Mouse (Mus musculus): ENCODE results near the gene Rsph3b.

Gene Rsph3b

GRCm38 (mm10) chr17:6865580-6865979 is 82.9 kb downstream of the Rsph3b start:
- no peak for DNase-seq (ENCODE audit: low read depth, low spot score)

DNA sequence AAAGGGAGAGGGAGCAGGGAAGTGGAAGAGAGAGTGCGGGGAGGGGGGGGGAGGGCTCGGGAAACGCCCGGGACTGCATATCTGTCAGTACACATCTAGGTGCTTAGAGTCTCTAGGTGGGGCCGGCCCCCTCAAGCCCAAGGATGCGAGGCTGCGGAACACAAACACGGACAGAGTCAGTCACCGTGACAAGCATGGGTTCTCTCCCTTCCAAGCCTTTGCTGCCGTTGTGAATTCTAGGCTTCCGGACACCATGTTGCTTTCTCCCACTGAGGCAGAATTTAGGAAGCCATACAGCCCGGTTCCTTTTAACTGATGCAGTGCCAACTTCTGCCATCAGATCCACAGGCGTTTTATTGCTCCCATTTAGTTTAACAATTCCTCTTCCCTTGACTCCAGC is 83.6 kb downstream of the Rsph3b start:
- DNase-seq (ENCODE audit: low read depth, low spot score) = no peak

GRCm38 (mm10) chr17:6863521-6863920 is 85.0 kb downstream of the Rsph3b start:
- DNase-seq (ENCODE audit: low read depth, low spot score) = no peak

DNA sequence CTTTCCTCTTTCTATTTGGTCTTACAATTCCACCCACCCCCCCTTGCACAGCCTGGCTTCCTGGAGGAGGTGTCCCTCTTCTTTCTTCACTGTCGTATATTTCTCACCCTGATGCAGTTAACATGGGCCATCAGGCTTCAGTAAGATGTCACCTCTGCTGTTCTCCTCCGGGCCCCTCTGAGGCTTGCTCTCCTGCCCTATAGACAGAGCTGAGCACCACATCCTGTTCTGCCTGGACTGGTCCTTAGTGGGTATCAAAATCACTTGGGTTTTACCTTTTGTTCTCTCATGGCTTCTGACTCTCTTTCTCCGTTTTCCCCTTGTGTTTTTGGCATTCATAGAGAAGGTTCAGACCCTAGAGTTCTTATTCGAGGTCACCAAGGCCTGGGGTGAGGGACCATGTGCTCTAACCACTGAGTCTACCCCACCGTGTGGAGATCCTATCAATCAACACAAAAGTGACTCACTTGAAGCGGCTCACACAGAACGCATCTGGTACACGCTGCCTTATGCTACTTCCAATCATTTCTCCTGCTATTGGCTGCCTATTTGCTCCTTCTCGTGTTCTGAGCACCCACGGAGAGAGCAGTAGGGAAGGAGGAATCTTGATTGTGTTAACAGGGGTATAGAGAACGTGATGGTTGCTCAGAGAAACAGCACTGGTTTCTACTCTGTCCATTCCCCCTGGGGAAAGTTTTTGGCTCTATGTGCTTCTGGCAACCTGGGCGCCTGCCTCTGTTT is 86.3 kb downstream of the Rsph3b start:
- DNase-seq (ENCODE audit: low read depth, low spot score) = no peak

DNA sequence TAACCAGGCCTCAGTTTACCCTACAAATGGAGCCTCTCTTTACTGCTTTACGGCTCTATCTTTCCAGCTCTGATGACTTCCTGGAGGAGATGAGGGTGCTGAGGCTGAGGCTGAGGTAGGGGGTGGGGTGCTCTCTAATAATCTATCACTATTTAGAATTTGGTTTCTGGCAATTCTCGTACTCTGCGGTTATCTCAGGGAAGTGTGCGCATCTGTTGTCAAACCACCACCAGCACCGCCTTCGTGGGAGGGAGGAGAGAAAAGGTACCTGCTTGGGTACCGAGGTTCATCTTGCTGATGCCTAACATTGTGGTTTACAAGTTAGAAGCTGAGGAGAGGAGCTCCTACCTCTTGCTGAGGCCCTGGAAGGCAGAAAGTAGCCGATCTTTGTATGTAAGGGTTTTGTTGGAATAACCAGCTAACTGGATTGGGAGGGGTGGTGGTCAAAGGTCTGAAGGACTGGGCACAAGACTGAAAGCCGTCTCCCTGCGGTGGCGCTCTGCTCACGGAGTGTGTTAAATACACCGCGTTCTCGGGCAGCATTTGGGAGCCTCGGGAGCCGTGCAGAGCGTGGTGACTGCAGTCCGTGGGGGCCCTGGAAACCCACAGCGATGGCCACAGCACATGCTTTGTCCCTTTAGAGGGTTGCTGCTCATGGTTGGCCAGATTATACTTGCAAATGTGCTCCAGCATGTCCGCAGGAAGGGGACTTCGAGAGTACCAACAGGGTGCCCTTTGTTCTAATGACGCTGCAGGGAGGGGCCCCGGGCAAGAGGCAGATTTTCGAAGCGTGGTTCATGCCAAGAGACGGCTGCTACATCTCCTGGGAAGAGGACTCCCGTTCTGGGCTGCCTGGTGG is 87.1 kb downstream of the Rsph3b start:
- DNase-seq (ENCODE audit: low read depth, low spot score) = no peak

DNA sequence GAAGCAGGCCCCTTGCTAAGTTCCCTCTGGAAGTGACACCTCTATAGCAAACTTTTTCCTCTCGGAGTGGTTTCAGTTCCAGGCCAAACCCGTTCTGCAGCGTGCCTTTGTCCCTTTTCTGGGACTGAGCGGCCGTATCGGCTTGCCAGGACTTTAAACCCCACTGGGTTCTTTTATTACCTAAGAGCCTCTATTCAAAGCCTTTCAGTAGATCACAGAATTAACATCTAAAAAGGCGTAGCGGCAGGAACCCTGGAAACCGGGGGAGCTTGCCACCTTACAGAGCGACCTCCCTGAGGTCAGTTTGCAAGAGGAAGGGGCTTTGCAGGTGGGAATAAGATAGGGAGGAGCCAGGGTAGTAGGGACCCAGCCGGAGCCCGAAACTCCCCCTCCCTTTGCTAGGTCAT is 88.0 kb downstream of the Rsph3b start:
- peak; percentile 92 for DNase-seq (ENCODE audit: low read depth, low spot score)

GRCm38 (mm10) chr17:6860067-6860466 is 88.4 kb downstream of the Rsph3b start:
- DNase-seq (ENCODE audit: low read depth, low spot score) = peak; percentile 1

Measured in ES-CJ7 (cell line).